In the genomic region with DNA sequence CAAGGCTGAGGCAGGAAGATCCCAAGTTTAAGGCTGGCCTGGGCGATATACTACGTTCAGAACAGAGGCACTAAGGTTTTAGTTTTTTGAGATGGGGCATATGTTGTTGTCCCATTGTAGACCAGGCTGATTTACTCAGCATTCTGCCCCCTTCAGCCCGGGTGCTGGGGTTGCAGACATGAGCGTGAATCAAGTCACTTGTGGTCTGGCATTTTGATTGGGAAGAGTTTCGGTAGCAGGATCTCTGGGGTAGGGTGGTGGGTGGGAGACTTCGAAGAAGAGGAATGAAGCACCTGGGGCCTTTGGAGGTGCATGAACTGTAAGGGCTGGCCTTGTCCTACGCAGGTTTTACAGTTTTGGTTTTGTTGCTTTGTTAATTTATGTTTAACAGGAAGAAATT, we compare ENCODE assay signal across 33 mouse cellular contexts.
"Had no signal": no experiment of that assay in that cellular context is flagged by ENCODE, and none has a peak within 500 bp of the region (broad histone marks: within the 10 kb centered on the region; RNA-seq: fewer than 3 reads in every experiment).

No protein-coding gene starts in this region.

- H3K9ac ChIP-seq: heart, embryonic 12.5 days; heart, embryonic 13.5 days; heart, embryonic 15.5 days; hindbrain, embryonic 12.5 days; hindbrain, embryonic 13.5 days; hindbrain, embryonic 14.5 days; hindbrain, embryonic 15.5 days; intestine, embryonic 15.5 days; kidney, embryonic 15.5 days had no signal

- DNase-seq: heart, adult 2 months; heart, postnatal 10 days; heart, postnatal 14 days; kidney, adult 11 months; kidney, adult 18-20 months; kidney, adult 2 months; kidney, adult 8-10 months; kidney, adult 9 months; kidney, postnatal 10 days; kidney, postnatal 14 days; kidney, postnatal 25 days; kidney, postnatal 36 days; kidney, postnatal 4 days; layer of hippocampus, adult 9-11 months; layer of hippocampus, postnatal 36 days had no signal

- H3K4me3 ChIP-seq: heart, adult 2 months; heart, embryonic 12.5 days; heart, embryonic 13.5 days; heart, embryonic 15.5 days; hindbrain, embryonic 10.5 days; hindbrain, embryonic 12.5 days; hindbrain, embryonic 13.5 days; hindbrain, embryonic 15.5 days; intestine, embryonic 15.5 days; kidney, embryonic 15.5 days; layer of hippocampus, adult 2 months had no signal

- H3K27me3 ChIP-seq: heart, embryonic 12.5 days; heart, embryonic 13.5 days; heart, embryonic 15.5 days; hindbrain, embryonic 12.5 days; hindbrain, embryonic 13.5 days; hindbrain, embryonic 15.5 days; intestine, embryonic 15.5 days; kidney, embryonic 15.5 days had no signal

- H3K9me3 ChIP-seq: heart, embryonic 15.5 days; hindbrain, embryonic 12.5 days; hindbrain, embryonic 13.5 days; hindbrain, embryonic 15.5 days; intestine, embryonic 15.5 days; kidney, embryonic 15.5 days had no signal

- ATAC-seq: hindbrain, embryonic 16.5 days; hindbrain, postnatal 0 days; inflammation-experienced regulatory T-cells, adult 6 months; intestine, embryonic 15.5 days; intestine, embryonic 16.5 days; intestine, postnatal 0 days had no signal

- H3K4me2 ChIP-seq: heart, embryonic 11.5 days; heart, embryonic 12.5 days; heart, embryonic 13.5 days; heart, embryonic 15.5 days; hindbrain, embryonic 12.5 days; hindbrain, embryonic 13.5 days; hindbrain, embryonic 14.5 days; hindbrain, embryonic 15.5 days; intestine, embryonic 15.5 days; kidney, embryonic 15.5 days had no signal

- H3K4me1 ChIP-seq: heart, embryonic 12.5 days; heart, embryonic 13.5 days; heart, embryonic 15.5 days; hindbrain, embryonic 10.5 days; hindbrain, embryonic 12.5 days; hindbrain, embryonic 13.5 days; hindbrain, embryonic 15.5 days; intestine, embryonic 15.5 days; kidney, embryonic 15.5 days had no signal

- H3K27ac ChIP-seq: heart, adult 2 months; heart, embryonic 13.5 days; heart, embryonic 15.5 days; hindbrain, embryonic 10.5 days; hindbrain, embryonic 12.5 days; hindbrain, embryonic 13.5 days; hindbrain, embryonic 14.5 days; hindbrain, embryonic 15.5 days; hindbrain, postnatal 0 days; intestine, embryonic 15.5 days; kidney, embryonic 15.5 days; kidney, postnatal 0 days; layer of hippocampus, adult 2 months had no signal
